Mouse (Mus musculus) forebrain, embryonic 10.5 days (tissue): ENCODE measurements around the gene Prps2. TPM values are rescaled to one million over a fixed set of nuclear protein-coding genes. Genes with fewer than 3 reads are reported as not detected.

Source experiments
- DNase-seq: peaks from one replicate; pipeline ENCODE4 v3.0.0-alpha.2; 2017; ENCODE audit warnings: low spot score; ENCODE audit errors: extremely low spot score
- H3K27ac ChIP-seq: fragments of 300-500 bp; sonication (generic); 2 replicates; pipeline ENCODE4 v1.5.1; 2016; ENCODE audit warnings: mild to moderate bottlenecking
- H3K27me3 ChIP-seq: fragments of 300-500 bp; sonication (generic); 2 replicates; pipeline ENCODE4 v1.6.1; 2016; ENCODE audit warnings: mild to moderate bottlenecking; ENCODE audit not compliant: poor library complexity, severe bottlenecking
- H3K36me3 ChIP-seq: fragments of 300-500 bp; sonication (generic); replicated peaks from 2 replicates; pipeline ENCODE4 v1.6.1; 2016; ENCODE audit warnings: mild to moderate bottlenecking, moderate library complexity
- H3K4me1 ChIP-seq: fragments of 300-500 bp; sonication (generic); 2 replicates; pipeline ENCODE4 v1.6.1; 2016
- H3K4me3 ChIP-seq: fragments of 300-500 bp; sonication (generic); 2 replicates; pipeline ENCODE4 v1.5.1; 2016; ENCODE audit warnings: mild to moderate bottlenecking, moderate library complexity
- H3K9me3 ChIP-seq: fragments of 300-500 bp; sonication (generic); 2 replicates; pipeline ENCODE4 v1.6.1; 2016; ENCODE audit warnings: mild to moderate bottlenecking, moderate library complexity
- WGBS: fragments of 180-500 bp; shearing (Covaris S2); methylation state at CpG from one replicate; pipeline ENCODE4 v1.1.7; 2016; 5-methylcytosine and 5-hydroxymethylcytosine counted together
- polyA plus RNA-seq: library from polyadenylated mRNA; unstranded; fragments of >200 nt; fragmentation: Nextera tagmentation; extraction: Ambion mirVana; gene quantifications from 2 replicates; pipeline ENCODE4 v1.2.1, GENCODE M21; 2016

The Prps2 gene
- polyA plus RNA-seq, 1 experiment from 2014 or later = 25.8 TPM

GRCm38 (mm10) chrX:167344356-167344755, 38.2 kb downstream of the Prps2 start:
- H3K9me3 ChIP-seq = no peaks in the 10 kb centered on the region
- no peak overlapping the region for H3K27ac ChIP-seq
- H3K4me1 ChIP-seq = no peaks in the 10 kb centered on the region
- H3K4me3 ChIP-seq = no peak overlapping the region
- H3K36me3 ChIP-seq = no peaks in the 10 kb centered on the region
- DNase-seq = no peak
- WGBS = 88% methylated on average over 1 of the region's 1 CpGs
- peaks cover 97% of the 10 kb centered on the region for H3K27me3 ChIP-seq

GRCm38 (mm10) chrX:167341811-167342210, 40.7 kb downstream of the Prps2 start:
- Histone ChIP-seq H3K27ac (no peak overlapping the region), H3K9me3 (no peaks in the 10 kb centered on the region), H3K27me3 (peaks cover 97% of the 10 kb centered on the region), H3K4me3 (no peak overlapping the region), H3K36me3 (no peaks in the 10 kb centered on the region), H3K4me1 (no peaks in the 10 kb centered on the region)
- WGBS = 90% methylated on average over 3 of the region's 3 CpGs
- no peak for DNase-seq

GRCm38 (mm10) chrX:167340190-167340589, 42.4 kb downstream of the Prps2 start:
- WGBS = 96% methylated on average over 2 of the region's 2 CpGs

GRCm38 (mm10) chrX:167337990-167338389, 44.6 kb downstream of the Prps2 start:
- no peak overlapping the region for H3K4me3 ChIP-seq
- WGBS = 96% methylated on average over 1 of the region's 1 CpGs
- peaks cover 85% of the 10 kb centered on the region for H3K27me3 ChIP-seq
- no peak for DNase-seq
- H3K27ac ChIP-seq = no peak overlapping the region
- H3K4me1 ChIP-seq = no peaks in the 10 kb centered on the region
- no peaks in the 10 kb centered on the region for H3K9me3 ChIP-seq
- no peaks in the 10 kb centered on the region for H3K36me3 ChIP-seq

More at GRCm38 (mm10) chrX:167340190-167340589, 42.4 kb downstream of the Prps2 start:
- DNase-seq = no peak
- no peaks in the 10 kb centered on the region for H3K36me3 ChIP-seq
- no peaks in the 10 kb centered on the region for H3K9me3 ChIP-seq
- no peak overlapping the region for H3K27ac ChIP-seq
- peaks cover 85% of the 10 kb centered on the region for H3K27me3 ChIP-seq
- no peaks in the 10 kb centered on the region for H3K4me1 ChIP-seq
- H3K4me3 ChIP-seq = no peak overlapping the region

GRCm38 (mm10) chrX:167334571-167334970, 48.0 kb downstream of the Prps2 start:
- no peak for DNase-seq
- no peak overlapping the region for H3K4me3 ChIP-seq
- H3K27ac ChIP-seq = no peak overlapping the region
- 82% methylated on average over 1 of the region's 1 CpGs for WGBS
- no peaks in the 10 kb centered on the region for H3K4me1 ChIP-seq
- no peaks in the 10 kb centered on the region for H3K9me3 ChIP-seq
- H3K27me3 ChIP-seq = peaks cover 83% of the 10 kb centered on the region
- H3K36me3 ChIP-seq = no peaks in the 10 kb centered on the region

GRCm38 (mm10) chrX:167332607-167333006, 49.9 kb downstream of the Prps2 start:
- peaks cover 83% of the 10 kb centered on the region for H3K27me3 ChIP-seq
- H3K4me1 ChIP-seq = no peaks in the 10 kb centered on the region
- DNase-seq = no peak
- no peak overlapping the region for H3K27ac ChIP-seq
- no peaks in the 10 kb centered on the region for H3K36me3 ChIP-seq
- 92% methylated on average over 1 of the region's 1 CpGs for WGBS
- no peak overlapping the region for H3K4me3 ChIP-seq
- H3K9me3 ChIP-seq = no peaks in the 10 kb centered on the region

GRCm38 (mm10) chrX:167330993-167331392, 51.6 kb downstream of the Prps2 start:
- no peaks in the 10 kb centered on the region for H3K4me1 ChIP-seq
- no peak for DNase-seq
- 82% methylated on average over 4 of the region's 4 CpGs for WGBS
- no peaks in the 10 kb centered on the region for H3K36me3 ChIP-seq
- H3K27me3 ChIP-seq = peaks cover 92% of the 10 kb centered on the region
- no peak overlapping the region for H3K27ac ChIP-seq
- H3K4me3 ChIP-seq = no peak overlapping the region
- H3K9me3 ChIP-seq = no peaks in the 10 kb centered on the region

GRCm38 (mm10) chrX:167330399-167330798, 52.1 kb downstream of the Prps2 start, which contains the start of gene Tlr7:
Tlr7 (minus strand) TSS chrX:167330558.
- Histone ChIP-seq H3K4me1 (no peaks in the 10 kb centered on the region), H3K27me3 (peaks cover 98% of the 10 kb centered on the region), H3K27ac (no peak within 1 kb of the TSS), H3K4me3 (no peak within 1 kb of the TSS), H3K9me3 (no peaks in the 10 kb centered on the region), H3K36me3 (no peaks in the 10 kb centered on the region)
- no peak for DNase-seq
- 90% methylated on average over 6 of the region's 6 CpGs for WGBS

- no peak for DNase-seq
- Histone ChIP-seq H3K36me3 (no peaks in the 10 kb centered on the region), H3K9me3 (no peaks in the 10 kb centered on the region), H3K4me1 (no peaks in the 10 kb centered on the region), H3K4me3 (no peak overlapping the region), H3K27ac (no peak overlapping the region), H3K27me3 (peaks cover 98% of the 10 kb centered on the region)
- 97% methylated on average over 1 of the region's 1 CpGs for WGBS
These were observed 52.9 kb downstream of the Prps2 start for GRCm38 (mm10) chrX:167329620-167330019.

GRCm38 (mm10) chrX:167329098-167329497, 53.5 kb downstream of the Prps2 start:
- no peak overlapping the region for H3K27ac ChIP-seq
- no peak for DNase-seq
- peaks cover 95% of the 10 kb centered on the region for H3K27me3 ChIP-seq
- no peak overlapping the region for H3K4me3 ChIP-seq
- H3K4me1 ChIP-seq = no peaks in the 10 kb centered on the region
- H3K36me3 ChIP-seq = no peaks in the 10 kb centered on the region
- 94% methylated on average over 1 of the region's 1 CpGs for WGBS
- H3K9me3 ChIP-seq = no peaks in the 10 kb centered on the region

GRCm38 (mm10) chrX:167328519-167328918, 54.0 kb downstream of the Prps2 start:
- no peak overlapping the region for H3K4me3 ChIP-seq
- H3K27ac ChIP-seq = no peak overlapping the region
- DNase-seq = no peak
- WGBS = 90% methylated on average over 3 of the region's 3 CpGs
- no peaks in the 10 kb centered on the region for H3K36me3 ChIP-seq
- peaks cover 93% of the 10 kb centered on the region for H3K27me3 ChIP-seq
- no peaks in the 10 kb centered on the region for H3K4me1 ChIP-seq
- H3K9me3 ChIP-seq = no peaks in the 10 kb centered on the region

GRCm38 (mm10) chrX:167323742-167324141, 58.8 kb downstream of the Prps2 start:
- H3K27ac ChIP-seq = no peak overlapping the region
- no peak for DNase-seq
- 53% methylated on average over 1 of the region's 1 CpGs for WGBS
- H3K9me3 ChIP-seq = no peaks in the 10 kb centered on the region
- H3K4me1 ChIP-seq = peaks cover 3% of the 10 kb centered on the region; the same call in 1 of the 2 replicates
- no peak overlapping the region for H3K4me3 ChIP-seq
- no peaks in the 10 kb centered on the region for H3K36me3 ChIP-seq
- H3K27me3 ChIP-seq = peaks cover 96% of the 10 kb centered on the region

GRCm38 (mm10) chrX:167321233-167321806, 61.2 kb downstream of the Prps2 start:
- H3K27me3 ChIP-seq = peaks cover 95% of the 10 kb centered on the region
- peaks cover 4% of the 10 kb centered on the region; the same call in 1 of the 2 replicates for H3K4me1 ChIP-seq
- H3K36me3 ChIP-seq = no peaks in the 10 kb centered on the region
- H3K4me3 ChIP-seq = no peak overlapping the region
- no peak for DNase-seq
- H3K9me3 ChIP-seq = no peaks in the 10 kb centered on the region
- no peak overlapping the region for H3K27ac ChIP-seq
- 84% methylated on average over 4 of the region's 4 CpGs for WGBS
